Mouse (Mus musculus) lung, postnatal 0 days (tissue): ENCODE measurements at regions not wholly inside any gene's neighbourhood (a gene's known extent, or its start where the extent isn't known, plus 50 kb on each side); places are given as distances from the start of the nearest gene placed in this dataset.

ENCODE experiments used
- CTCF ChIP-seq: IDR thresholded peaks from 2 replicates; pipeline ENCODE4 v1.5.1; 2016; ENCODE audit warnings: antibody characterized with exemption, mild to moderate bottlenecking
- EP300 ChIP-seq: IDR thresholded peaks from 2 replicates; pipeline ENCODE4 v1.6.1; 2016; ENCODE audit warnings: antibody characterized with exemption, mild to moderate bottlenecking, control low read depth

- no peak for TF ChIP-seq CTCF
- TF ChIP-seq EP300 = no peak
Measured at GRCm38 (mm10) chr11:17351476-17351875, 94.1 kb downstream of the C1d start.
